Mouse (Mus musculus): Measurements from ENCODE around the gene Adamts15. TPM values are rescaled to one million over a fixed set of nuclear protein-coding genes. Genes with fewer than 3 reads are reported as not detected.
A peak's percentile ranks its signal among the peaks of the same experiment; 100 is the strongest.

The Adamts15 gene
- total RNA-seq, 2 experiments from 2014 or later = 6.0 TPM

DNA sequence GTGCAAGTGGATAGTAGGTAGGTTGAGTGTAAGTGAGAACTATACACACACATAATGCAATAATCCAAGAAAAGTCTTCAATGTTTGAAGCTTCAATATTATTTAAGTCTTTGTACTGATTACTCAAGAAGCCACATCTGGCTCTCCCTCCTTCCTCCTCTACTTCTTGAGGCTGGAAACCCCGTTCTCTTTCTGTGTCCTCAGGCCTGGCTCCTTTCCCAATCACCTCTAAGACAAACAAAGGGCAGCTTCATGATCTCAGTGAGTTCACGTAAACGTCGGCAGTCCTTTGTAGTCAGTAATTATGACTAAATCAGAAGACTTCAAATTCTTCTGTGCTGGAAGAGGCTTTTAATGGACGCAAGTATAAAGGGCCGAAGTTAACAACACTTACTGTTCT lies 12.6 kb upstream of the Adamts15 start:
- intact Hi-C loops (cut with DNase I) = no loop called here
- no peak for DNase-seq (ENCODE audit: low spot score in 2 of 2)

DNA sequence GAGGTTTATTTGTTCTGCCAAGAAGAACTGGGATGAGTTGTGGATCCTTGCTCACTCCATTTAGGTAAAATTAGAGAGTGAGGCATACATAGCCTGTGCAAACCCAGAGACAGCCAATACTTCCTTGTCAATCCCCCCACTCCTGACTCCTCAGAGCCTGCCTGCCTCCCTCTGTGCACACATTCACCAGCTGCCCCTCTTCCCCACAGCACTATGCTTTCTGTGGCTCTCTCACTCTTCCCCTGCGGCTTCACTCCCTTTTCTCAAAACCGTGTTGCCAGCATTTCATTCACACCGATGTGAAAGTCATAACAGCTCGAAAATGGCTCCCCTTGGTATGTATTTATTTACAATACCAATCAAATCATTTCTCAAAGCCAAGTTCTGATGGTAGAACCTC lies 10.1 kb upstream of the Adamts15 start:
- DNase-seq (ENCODE audit: low spot score in 2 of 2) = no peak
- intact Hi-C loops (cut with DNase I) = no loop called here

DNA sequence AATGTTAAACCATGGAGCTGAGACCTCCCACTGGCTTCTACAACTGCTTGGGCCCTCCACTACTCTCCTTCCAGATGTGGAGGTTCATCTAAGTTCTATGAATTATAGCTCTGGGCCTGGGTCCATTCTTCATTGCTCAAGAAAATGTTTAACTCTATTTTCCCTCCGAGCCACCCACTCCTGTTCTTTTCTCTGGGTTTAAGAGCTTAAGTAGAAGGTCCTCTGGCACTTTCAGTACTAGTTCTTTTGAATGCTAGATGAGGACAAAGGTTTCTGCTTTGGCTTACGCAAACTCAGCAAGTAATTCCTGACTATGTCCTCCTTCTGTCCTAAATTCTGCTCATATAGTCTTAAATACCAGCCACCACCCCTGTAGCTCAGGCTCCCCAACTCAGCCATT lies 6.5 kb upstream of the Adamts15 start:
- no peak for DNase-seq (ENCODE audit: low spot score in 2 of 2)
- intact Hi-C loops (cut with DNase I) = no loop called here

DNA sequence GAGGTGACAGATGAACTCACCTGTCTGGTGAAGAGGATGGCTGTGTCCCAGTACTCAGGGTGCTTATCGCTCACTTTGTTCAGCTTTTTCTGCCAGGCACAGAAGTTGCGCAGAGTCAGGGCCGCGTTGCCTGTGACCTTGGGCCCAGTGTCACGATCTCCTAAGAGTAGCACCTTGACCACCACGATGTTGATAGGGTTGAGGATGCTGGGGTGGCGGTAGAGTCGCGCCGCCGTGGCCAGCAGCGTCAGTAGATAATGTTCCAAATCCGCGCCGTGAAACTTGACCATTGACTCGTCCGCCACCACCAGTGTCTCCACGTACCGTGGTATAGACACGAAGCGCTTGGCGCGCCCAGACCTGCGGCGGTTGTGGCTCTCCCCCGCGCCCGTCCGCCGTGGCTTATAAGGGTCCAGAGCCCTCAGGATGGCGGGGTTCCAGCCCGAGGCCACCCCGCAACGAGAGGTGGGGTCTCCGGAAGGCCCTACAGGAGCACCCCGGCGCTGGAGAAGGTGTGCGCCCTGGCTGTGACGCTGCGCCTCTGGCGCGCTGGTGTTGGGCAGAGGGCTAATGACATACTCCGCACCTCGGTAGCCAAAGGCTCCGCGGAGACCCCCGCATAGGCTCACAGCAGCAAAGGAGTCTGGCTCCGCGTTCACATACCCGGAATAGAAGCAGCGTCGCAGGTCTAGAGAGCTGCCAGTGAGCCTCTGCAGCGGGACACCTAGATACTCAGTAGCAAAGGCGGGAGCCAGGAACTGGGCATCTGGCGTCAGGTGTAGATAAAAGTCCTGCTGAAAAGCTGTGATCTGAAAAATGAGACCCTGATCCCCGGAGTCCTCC lies 770 bp downstream of the Adamts15 start:
- intact Hi-C loops (cut with DNase I) = no loop called here
- peak in 1 of 2 experiments; percentile 30 for DNase-seq (ENCODE audit: low spot score in 2 of 2)

DNA sequence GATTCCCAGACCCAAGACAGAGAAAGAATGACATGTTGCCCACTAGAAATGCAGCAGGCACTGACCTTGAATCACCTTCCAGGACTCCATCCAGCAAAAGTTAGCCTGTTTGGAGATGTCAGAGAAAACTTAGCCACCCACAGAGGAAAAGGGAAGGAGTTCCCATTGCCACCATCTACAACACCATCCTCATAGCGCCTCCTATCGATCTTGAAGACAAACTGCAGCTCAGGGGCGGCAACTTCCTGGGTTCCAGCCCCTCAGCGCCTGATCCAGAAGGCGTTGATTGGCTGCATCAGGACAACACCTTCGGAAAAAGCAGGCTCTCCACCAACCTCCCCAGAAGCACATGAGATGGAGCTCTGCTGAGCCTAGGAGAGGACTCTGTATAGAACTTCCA lies 1.5 kb downstream of the Adamts15 start:
- intact Hi-C loops (cut with DNase I) = no loop called here

DNA sequence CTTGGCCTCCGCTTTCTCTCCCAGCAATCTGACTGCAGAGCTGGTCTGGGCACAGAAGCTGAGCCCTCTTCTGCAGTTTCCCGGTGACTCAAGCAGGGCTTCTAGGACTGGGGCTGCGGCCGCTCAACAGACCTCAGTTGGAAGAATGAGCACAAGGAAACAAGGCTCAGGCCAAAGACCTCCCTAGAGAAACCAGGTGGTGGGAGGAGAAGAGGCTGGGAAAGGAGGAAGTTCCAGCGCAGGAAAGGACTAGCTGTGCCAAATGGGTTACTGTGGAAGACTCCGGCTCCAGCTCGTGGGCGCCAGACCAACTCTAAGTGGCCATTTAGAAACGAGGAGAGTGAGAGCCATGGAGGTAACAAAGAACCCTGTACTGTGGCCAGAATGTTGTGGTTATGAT lies 2.6 kb downstream of the Adamts15 start:
- intact Hi-C loops (cut with DNase I) = no loop called here
- no peak for DNase-seq (ENCODE audit: low spot score in 2 of 2)

More for the DNA sequence above, 1.5 kb downstream of the Adamts15 start:
- DNase-seq (ENCODE audit: low spot score in 2 of 2) = no peak

DNA sequence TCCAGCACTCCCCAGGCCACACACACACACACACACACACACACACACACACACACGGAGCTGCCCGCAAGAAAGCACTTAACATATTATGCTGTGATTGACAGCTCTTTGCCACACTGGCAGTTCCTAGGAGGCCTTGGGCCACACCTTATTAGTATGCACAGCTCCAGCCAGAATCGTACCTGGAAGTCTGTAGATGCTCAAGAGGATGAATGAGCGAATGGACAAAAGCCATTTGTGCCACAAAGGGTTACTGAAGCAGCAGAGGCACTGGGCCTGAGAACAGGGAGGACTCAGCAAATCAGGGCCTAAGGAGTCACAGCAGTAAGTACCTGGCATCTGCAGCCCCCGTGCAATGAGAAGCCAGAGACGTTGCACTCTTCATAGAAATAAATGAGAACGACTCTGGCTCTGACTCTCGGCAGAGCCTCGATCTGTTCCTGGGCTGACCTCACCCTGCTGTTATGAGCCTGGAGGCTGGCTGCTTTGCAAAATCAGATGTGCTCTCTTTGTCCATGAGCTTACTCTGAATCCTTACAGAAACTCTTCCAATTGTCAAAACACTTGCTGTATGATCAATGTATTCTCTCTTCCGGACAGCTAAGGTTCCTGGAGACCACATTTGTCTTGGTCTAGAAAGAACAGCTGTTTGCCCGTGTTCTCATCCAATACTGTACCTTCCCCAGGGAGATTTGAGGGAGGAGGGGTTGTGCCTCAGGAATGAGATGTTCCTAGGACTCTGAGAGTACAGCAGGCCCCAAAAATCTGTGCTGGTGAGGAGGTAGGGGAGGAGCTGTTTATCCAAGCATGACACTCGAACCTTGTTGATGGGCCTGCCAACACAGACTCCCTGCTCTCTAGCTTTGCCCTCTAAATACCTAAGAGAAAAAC lies 3.5 kb downstream of the Adamts15 start:
- no peak for DNase-seq (ENCODE audit: low spot score in 2 of 2)
- intact Hi-C loops (cut with DNase I) = no loop called here

DNA sequence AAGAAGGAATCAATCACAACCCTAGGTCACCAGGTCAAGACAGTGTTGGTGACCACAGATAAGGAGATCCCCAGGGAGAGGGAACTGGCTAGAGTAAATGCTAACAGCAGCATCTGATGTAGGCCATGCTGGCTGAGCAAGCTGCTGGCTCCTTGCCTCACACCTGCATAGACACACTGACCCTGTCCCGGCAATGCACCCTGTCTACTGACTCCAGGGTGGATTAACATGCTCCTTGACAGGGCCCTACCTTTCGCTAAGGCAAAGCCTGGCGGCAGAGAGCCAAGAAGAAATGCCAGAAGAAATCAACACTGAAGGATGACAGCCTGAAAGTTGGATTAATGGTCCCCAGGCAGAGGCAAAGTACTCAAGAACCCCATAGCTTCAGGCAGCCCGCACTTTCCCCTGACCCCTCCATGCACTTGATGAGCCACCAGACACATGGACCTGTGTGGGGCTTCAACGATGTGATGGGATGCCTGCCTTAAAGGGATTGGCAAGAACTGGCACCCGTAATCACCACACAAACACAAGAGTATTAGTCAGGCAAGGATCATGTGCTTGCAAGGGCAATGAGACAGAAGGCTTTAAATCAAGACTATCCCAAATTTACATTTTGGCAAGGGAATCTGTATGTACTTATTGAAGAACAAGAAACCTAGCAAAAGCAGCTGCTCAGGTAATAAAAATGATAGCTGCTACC lies 5.8 kb downstream of the Adamts15 start:
- no peak for DNase-seq (ENCODE audit: low spot score in 2 of 2)
- intact Hi-C loops (cut with DNase I) = no loop called here

DNA sequence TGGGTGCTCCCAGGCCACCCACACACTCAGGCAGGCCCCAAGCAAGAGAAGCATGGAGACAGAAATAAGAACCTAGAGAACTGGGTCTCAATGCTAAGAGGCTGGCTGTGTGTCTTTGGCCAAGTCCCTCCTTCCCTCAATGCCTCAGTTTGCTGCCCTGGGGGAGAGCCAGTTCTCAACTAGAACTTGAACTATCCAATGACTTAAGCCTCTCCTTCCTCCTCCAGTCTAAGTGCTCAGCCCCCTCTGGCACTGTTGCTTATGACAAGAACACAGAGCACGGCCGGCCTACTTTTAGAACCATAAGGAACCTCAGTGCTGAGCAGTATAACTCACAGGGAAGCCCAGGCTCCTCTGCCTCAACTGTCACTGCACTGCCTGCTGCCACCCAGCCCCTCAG lies 8.0 kb downstream of the Adamts15 start:
- intact Hi-C loops (cut with DNase I) = no loop called here
- no peak for DNase-seq (ENCODE audit: low spot score in 2 of 2)

DNA sequence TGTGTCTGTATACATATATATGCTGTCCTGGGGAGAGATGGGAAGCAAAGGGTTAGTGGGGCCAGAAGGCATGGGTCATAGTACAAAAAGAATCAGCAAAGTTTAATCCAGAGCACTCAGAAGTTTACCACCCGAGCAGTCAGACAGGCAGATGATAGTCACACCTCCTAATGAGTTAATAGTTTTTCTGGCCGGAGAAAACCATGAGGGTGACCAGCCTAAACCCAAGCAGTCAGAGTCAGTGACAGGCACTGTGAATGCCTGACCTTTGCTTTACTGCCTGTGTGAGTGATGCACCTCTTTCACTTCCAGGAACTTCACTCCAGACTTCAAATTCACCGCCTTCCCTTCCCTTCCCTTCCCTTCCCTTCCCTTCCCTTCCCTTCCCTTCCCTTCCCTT lies 8.8 kb downstream of the Adamts15 start:
- no peak for DNase-seq (ENCODE audit: low spot score in 2 of 2)
- intact Hi-C loops (cut with DNase I) = no loop called here

DNA sequence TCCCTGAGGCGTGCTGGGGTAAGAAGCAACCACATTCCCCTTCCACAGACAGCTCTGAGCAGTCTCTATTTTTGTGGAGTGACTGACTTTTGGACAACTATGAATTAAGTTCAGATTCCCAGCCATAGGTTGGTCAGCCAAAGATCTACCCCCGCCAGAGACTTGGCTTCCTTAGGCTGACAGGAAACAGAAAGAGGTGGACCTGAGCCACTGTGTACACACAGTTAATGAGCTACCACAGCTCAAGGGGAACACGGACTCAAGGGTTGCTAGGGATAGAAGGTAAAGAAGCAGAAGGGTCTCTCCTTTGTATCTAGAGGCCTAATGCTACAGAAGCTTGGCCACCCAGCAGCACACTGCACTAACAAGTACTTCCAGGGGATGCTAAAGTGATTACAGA lies 10.1 kb downstream of the Adamts15 start:
- no peak for DNase-seq (ENCODE audit: low spot score in 2 of 2)
- intact Hi-C loops (cut with DNase I) = no loop called here

DNA sequence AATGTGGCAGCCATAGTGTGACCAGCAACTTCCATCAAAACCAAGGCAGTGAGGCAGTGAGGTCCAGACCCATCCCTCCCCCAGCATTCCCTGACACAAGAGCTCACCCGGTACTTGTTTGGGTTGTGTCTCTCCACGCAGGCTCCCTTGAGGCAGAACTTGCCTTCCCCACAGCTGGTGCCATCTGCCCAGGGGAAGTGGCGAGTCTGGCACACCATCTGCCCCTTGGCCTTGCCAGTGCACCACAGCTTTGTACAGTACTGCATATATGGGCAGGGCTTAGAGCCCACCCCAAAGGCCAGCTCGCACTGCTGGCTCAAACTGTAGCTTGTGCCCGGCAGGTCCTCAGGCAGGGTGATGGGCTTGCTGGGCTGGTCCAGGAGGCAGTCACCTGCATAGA lies 11.8 kb downstream of the Adamts15 start:
- no peak for DNase-seq (ENCODE audit: low spot score in 2 of 2)
- intact Hi-C loops (cut with DNase I) = no loop called here

DNA sequence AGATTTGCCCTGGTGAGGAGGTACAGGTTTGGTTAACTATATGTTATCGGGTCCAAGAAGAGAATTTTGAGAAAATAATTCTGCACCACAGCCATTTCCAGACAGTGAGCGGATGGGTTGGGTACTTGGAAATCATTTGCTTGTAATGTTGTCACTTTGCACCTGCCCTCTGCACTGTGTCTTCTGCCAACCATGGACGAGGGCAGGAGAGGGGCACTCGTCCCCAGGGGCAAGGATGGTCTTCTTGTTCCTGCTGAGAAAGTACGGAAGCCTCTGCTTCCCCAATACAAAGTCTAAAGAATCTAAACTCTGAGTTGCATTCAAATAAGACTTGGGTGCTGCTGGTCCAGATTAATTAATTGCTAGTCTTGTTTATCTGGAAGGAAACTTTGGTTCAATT lies 13.3 kb downstream of the Adamts15 start:
- intact Hi-C loops (cut with DNase I) = no loop called here
- DNase-seq (ENCODE audit: low spot score in 2 of 2) = no peak

DNA sequence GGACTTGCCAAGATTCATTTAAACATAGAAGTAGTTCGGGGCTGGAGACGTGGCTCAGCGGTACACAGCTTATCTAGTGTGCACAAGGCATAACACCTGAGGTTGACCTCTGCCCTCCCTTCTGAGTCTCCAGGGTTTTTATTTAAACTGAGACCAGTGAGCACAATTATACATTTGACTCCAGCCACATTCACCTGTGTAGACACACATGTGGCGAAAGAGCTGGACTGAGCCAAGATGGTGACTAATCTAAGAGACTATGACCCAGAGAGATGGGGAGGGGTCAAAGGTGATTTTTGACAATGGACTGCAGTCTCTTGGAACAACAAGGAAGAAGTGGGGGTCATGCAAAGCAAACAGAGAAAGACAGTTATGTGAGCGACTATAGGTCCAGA lies 14.0 kb downstream of the Adamts15 start:
- no peak for DNase-seq (ENCODE audit: low spot score in 2 of 2)
- intact Hi-C loops (cut with DNase I) = no loop called here

DNA sequence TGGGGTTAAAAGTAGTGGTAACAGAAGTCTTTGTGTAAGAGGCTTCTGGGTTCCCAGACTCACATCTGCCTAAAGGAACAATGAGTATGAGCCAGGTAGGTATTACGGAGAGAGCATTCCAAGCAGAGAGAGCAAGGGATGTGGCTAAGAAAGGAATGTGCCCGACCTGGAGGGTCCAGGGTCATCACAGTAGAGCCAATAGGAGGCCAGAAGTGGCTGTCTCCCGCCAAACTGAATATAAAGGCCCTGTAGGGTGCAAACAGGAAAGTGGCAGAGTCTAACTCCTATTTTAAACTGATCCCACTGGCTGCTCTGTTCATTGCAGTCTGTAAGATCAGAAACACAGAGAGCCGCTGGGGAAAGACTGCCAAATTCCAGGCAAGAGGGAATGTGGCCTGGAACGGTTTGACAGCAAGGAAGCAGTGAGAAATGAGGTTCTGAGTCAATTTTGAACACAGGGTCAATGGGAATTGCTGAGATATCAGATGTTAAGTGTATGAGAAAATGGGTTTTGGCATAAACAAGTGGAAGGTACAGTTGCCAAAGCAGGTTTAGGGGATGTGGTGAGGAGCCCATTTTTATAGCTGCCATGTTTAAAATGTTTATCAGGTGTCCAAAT lies 14.5 kb downstream of the Adamts15 start:
- intact Hi-C loops (cut with DNase I) = no loop called here
- no peak for DNase-seq (ENCODE audit: low spot score in 2 of 2)

DNA sequence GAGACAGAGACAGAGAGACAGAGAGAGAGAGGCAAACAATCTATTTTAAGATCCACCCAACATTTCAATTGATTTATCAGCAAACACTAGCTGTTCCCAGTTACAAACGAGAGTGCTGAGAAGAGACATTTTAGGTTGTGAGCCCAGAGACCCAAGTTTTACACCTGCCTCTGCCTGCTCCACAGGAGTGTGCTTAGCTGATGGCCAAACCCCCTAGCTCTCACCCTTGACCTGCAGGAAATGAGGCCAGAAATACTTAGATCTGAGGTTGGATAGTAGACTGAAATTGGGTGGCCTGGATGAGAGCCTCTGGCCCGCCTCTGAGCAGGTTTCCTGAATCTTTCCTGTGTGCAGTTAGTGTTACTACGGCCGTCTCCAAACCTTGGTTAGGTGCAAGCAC lies 15.8 kb downstream of the Adamts15 start:
- intact Hi-C loops (cut with DNase I) = no loop called here
- DNase-seq (ENCODE audit: low spot score in 2 of 2) = no peak

DNA sequence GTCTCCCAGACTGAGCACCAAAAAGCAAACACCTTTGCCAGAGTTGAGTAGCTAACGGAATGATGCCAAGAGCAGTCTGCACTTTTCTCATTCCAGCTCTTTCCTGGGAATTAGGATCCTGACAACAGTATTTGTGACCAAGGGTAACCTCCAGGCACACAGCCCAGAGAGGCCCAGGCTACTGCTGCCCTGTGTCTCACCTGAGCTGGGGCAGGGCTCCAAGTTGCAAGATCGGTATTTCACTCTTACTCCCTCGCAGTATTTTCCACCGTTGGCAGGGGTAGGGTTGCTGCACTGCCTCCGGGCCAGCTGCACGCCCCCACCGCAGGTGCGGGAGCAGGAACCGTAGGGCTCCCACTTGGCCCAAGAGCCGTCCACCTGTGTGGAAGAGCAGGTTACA lies 16.4 kb downstream of the Adamts15 start:
- DNase-seq (ENCODE audit: low spot score in 2 of 2) = no peak
- intact Hi-C loops (cut with DNase I) = no loop called here

DNA sequence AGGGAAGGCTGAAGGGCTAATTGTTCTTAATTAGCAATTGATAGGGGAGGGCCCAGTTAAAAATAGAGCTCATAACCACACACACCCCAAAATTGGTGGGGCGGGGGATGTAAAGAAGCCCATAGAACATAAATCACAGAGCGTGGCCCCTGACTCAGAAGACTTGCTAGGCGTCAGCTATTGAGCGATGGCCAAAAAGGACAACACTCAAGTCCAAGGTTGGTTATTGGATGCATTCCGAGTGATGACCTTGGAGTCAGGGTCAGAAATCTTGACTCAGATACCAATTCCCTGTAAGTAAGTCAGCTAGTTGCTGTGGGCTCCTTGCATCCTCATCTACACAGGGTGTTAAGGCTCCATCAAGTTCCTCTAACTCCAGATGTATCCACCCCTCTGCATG lies 19.0 kb downstream of the Adamts15 start:
- intact Hi-C loops (cut with DNase I) = no loop called here
- DNase-seq (ENCODE audit: low spot score in 2 of 2) = no peak

DNA sequence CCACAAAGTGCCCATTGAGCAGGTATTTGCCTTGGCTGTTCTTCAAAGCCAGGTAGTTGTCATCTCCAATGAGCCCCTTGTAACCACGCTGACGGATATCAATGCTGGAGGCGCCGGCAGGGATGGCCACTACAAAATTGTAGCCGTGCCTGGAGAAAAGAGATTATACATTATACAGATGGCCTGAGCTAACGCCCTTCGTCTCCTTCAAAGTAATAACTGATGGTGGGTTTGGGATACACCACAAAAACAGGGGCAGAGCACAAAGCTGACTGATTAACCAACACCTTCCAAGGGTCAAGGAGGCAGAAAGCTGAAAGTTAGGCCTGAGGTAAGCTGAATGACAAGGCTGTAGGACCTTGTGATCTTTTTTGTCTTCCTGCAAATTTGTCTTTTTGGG lies 19.6 kb downstream of the Adamts15 start:
- no peak for DNase-seq (ENCODE audit: low spot score in 2 of 2)

DNA sequence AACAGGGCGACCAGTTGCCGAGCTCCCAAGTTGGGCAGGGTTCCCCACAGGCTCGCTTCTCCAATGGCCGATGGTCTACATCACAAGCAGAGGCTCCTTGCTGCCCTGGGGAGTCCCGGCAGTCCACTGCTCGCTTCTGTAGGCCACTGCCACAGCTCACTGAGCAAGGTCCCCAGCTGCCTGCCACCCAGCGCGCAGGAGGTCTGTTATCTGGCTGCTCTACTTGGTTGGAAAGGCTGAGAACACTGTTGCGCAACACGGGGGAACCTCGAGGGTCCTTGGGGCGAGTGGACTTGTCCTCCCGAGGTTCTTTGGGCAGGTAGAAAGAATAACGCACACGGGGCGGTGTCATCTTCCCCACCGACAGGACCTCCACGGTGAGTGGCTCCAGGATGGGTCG lies 20.1 kb downstream of the Adamts15 start:
- intact Hi-C loops (cut with DNase I) = no loop called here

More for the DNA sequence above, 19.6 kb downstream of the Adamts15 start:
- intact Hi-C loops (cut with DNase I) = no loop called here

More for the DNA sequence above, 20.1 kb downstream of the Adamts15 start:
- DNase-seq (ENCODE audit: low spot score in 2 of 2) = no peak

All from left cerebral cortex, postnatal 25 days (tissue).